Mouse (Mus musculus) stomach, embryonic 16.5 days (tissue): ENCODE data around the gene Ncln. TPM values are rescaled to one million over a fixed set of nuclear protein-coding genes. Genes with fewer than 3 reads are reported as not detected.

Experiments used
- ATAC-seq: fragments of 200-750 bp; cut with Nextera tagmentation; 2 replicates; pipeline ENCODE4 v1.8.0; 2017; ENCODE audit warnings: moderate number of reproducible peaks, moderate TSS enrichment; ENCODE audit not compliant: insufficient read depth, low FRiP score
- H3K27ac ChIP-seq: fragments of 300-500 bp; sonication (generic); 2 replicates; pipeline ENCODE4 v1.5.1; 2014; ENCODE audit warnings: low read length
- H3K27me3 ChIP-seq: fragments of 300-500 bp; sonication (generic); 2 replicates; pipeline ENCODE4 v1.6.1; 2014; ENCODE audit warnings: low read length, control low read depth, mixed read lengths; ENCODE audit not compliant: control insufficient read depth, insufficient read depth
- H3K36me3 ChIP-seq: fragments of 300-500 bp; sonication (generic); 2 replicates; pipeline ENCODE4 v1.6.1; 2014; ENCODE audit warnings: low read length; ENCODE audit not compliant: control insufficient read depth, insufficient read depth
- H3K4me1 ChIP-seq: fragments of 300-500 bp; sonication (generic); 2 replicates; pipeline ENCODE4 v1.6.1; 2014; ENCODE audit warnings: low read length, control low read depth, mixed read lengths; ENCODE audit not compliant: control insufficient read depth, insufficient read depth
- H3K4me2 ChIP-seq: fragments of 300-500 bp; sonication (generic); 2 replicates; pipeline ENCODE4 v1.6.1; 2014; ENCODE audit warnings: low read depth, low read length, mixed read lengths
- H3K4me3 ChIP-seq: fragments of 300-500 bp; sonication (generic); replicated peaks from 2 replicates; pipeline ENCODE4 v1.5.1; 2014; ENCODE audit warnings: mild to moderate bottlenecking, low read length
- H3K9ac ChIP-seq: fragments of 300-500 bp; sonication (generic); 2 replicates; pipeline ENCODE4 v1.6.1; 2014; ENCODE audit warnings: low read length
- H3K9me3 ChIP-seq: fragments of 300-500 bp; sonication (generic); replicated peaks from 2 replicates; pipeline ENCODE4 v1.6.1; 2016; ENCODE audit warnings: low read length, control low read depth; ENCODE audit not compliant: control insufficient read depth
- WGBS: fragments of 180-500 bp; shearing (Covaris S2); extraction: QIAGEN DNeasy Blood & Tissue Kit; methylation state at CpG from one replicate; pipeline ENCODE4 v1.1.7; 2014; 5-methylcytosine and 5-hydroxymethylcytosine counted together
- polyA plus RNA-seq: library from polyadenylated mRNA; unstranded; fragments of >200 nt; fragmentation: Nextera tagmentation; extraction: Ambion mirVana; gene quantifications from 2 replicates; pipeline ENCODE4 v1.2.1, GENCODE M21; 2015

Ncln gene
- polyA plus RNA-seq, 1 experiment from 2014 or later, result 88.4 TPM

DNA sequence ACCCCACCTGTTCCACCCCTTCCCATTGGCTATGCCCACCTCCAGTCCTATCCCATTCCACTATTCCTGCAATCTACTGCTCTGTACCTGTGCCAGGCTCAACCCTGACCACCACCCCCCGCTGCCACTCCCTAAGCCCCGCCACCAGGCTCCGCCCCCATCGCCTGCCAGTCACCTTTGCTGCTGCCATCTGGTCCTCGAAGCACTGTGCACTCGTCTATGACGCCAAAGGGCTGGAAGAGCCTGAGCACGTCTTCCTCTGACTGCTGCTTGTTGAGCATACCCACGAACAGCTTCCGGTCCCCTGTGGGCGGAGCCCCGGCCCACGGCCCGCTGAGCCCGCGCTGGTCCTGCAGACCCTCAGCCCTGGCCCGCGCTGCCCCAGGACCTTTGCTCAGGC lies 25.7 kb downstream of the Ncln start:
- 45% methylated on average over 18 of the region's 18 CpGs for WGBS
- ATAC-seq, result no peak
- Histone ChIP-seq H3K4me2 (no peak overlapping the region), H3K27me3 (peaks cover 36% of the 10 kb centered on the region), H3K4me1 (no peaks in the 10 kb centered on the region), H3K9me3 (peaks cover 4% of the 10 kb centered on the region; the same call in 1 of the 2 replicates), H3K36me3 (no peaks in the 10 kb centered on the region), H3K27ac (no peak overlapping the region), H3K9ac (no peak overlapping the region), H3K4me3 (no peak overlapping the region)

DNA sequence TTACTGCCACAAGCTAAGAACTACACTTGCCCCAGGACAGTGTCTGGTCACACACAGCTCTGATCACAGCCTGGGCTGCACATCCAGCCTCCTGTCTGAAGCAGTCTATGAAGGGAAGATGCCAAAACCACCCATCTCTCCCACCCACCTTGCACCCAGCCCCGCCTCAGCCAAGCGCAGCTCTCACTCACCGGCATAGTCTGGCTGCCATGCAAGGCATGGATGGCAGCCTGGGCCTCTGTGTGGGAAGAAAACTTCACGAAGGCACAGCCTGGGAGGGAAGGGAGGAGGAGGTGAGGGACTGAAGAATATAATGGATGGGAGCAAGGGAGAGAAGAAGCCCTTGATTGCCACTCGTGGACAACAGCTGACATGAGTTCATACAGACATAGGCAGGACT lies 26.9 kb downstream of the Ncln start:
- Histone ChIP-seq H3K36me3 (no peaks in the 10 kb centered on the region), H3K9me3 (no peaks in the 10 kb centered on the region), H3K4me3 (no peak overlapping the region), H3K4me1 (0 out of 2 replicates have a peak, but pooled peaks cover under 1% of the 10 kb centered on the region), H3K4me2 (no peak overlapping the region), H3K27ac (no peak overlapping the region), H3K9ac (no peak overlapping the region), H3K27me3 (peaks cover 32% of the 10 kb centered on the region)
- WGBS, result 82% methylated on average over 5 of the region's 5 CpGs
- ATAC-seq, result no peak

GRCm38 (mm10) chr10:81467670-81468235 lies 28.4 kb downstream of the Ncln start:
- H3K4me2 ChIP-seq, result no peak overlapping the region
- H3K27ac ChIP-seq, result no peak overlapping the region
- no peak overlapping the region for H3K4me3 ChIP-seq
- H3K4me1 ChIP-seq, result 0 out of 2 replicates have a peak, but pooled peaks cover 2% of the 10 kb centered on the region
- no peak for ATAC-seq
- no peaks in the 10 kb centered on the region for H3K36me3 ChIP-seq
- H3K9me3 ChIP-seq, result no peaks in the 10 kb centered on the region
- 83% methylated on average over 16 of the region's 16 CpGs for WGBS
- H3K9ac ChIP-seq, result no peak overlapping the region
- peaks cover 33% of the 10 kb centered on the region for H3K27me3 ChIP-seq

DNA sequence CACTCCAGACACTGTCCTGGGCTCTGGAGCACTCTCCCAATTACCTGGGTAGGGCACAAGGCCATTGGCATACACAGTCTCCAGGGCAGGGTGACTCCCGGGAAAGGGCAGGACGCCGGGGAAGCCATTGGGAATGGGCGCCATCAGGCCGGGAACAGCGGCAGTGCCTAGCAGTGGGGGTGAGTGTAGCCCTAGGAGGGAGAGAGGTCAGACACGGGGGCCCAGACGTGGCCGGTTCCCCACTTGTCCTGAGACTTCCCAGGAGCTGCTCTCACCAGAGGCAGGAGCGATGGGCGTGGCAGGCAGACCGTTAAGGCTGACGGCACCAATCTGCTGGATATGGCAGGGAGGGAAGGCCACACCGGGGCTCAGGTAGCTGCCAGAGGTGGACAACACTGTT lies 29.3 kb downstream of the Ncln start:
- Histone ChIP-seq H3K36me3 (no peaks in the 10 kb centered on the region), H3K27me3 (peaks cover 34% of the 10 kb centered on the region), H3K9me3 (no peaks in the 10 kb centered on the region), H3K4me1 (0 out of 2 replicates have a peak, but pooled peaks cover 4% of the 10 kb centered on the region), H3K4me3 (no peak overlapping the region), H3K9ac (no peak overlapping the region), H3K27ac (no peak overlapping the region), H3K4me2 (no peak overlapping the region)
- no peak for ATAC-seq
- WGBS, result 56% methylated on average over 14 of the region's 14 CpGs

GRCm38 (mm10) chr10:81466066-81466465 lies 30.1 kb downstream of the Ncln start:
- Histone ChIP-seq H3K9ac (no peak overlapping the region), H3K4me2 (no peak overlapping the region), H3K4me1 (0 out of 2 replicates have a peak, but pooled peaks cover 7% of the 10 kb centered on the region), H3K27me3 (peaks cover 38% of the 10 kb centered on the region), H3K9me3 (no peaks in the 10 kb centered on the region), H3K27ac (no peak overlapping the region), H3K36me3 (no peaks in the 10 kb centered on the region), H3K4me3 (no peak overlapping the region)
- WGBS, result 56% methylated on average over 2 of the region's 2 CpGs
- ATAC-seq, result no peak

DNA sequence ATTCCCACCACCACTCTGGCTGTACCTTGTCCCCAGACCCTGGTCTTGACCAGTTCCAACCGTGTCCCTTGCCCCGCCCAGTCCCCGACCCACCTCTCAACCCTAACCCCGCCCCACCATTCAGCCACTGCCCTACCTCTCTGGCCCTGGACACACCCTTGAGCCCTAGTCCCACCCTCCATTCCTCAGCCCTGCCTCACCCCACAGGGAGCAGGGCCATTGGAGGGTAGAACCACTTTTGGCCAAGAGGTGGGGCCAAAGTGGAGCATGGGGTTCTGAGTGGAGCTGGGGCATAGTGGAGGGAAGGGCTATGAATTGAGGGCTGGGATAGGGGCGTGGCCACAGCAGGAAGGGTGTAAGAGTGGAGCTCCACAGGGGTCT lies 30.9 kb downstream of the Ncln start:
- peaks cover 45% of the 10 kb centered on the region for H3K27me3 ChIP-seq
- H3K4me2 ChIP-seq, result peak overlapping the region; percentile 44
- no peak overlapping the region for H3K9ac ChIP-seq
- no peak overlapping the region; the same call in 1 of the 2 replicates for H3K4me3 ChIP-seq
- peak; percentile 68; the same call in 1 of the 2 replicates for ATAC-seq
- WGBS, result 9% methylated on average over 5 of the region's 5 CpGs
- H3K27ac ChIP-seq, result peak overlapping the region; percentile 25; the same call in 1 of the 2 replicates
- H3K36me3 ChIP-seq, result no peaks in the 10 kb centered on the region
- no peaks in the 10 kb centered on the region for H3K9me3 ChIP-seq
- H3K4me1 ChIP-seq, result 0 out of 2 replicates have a peak, but pooled peaks cover 7% of the 10 kb centered on the region

GRCm38 (mm10) chr10:81464405-81465264 lies 31.6 kb downstream of the Ncln start:
- 3% methylated on average over 33 of the region's 33 CpGs for WGBS
- peak overlapping the region; percentile 44 for H3K4me2 ChIP-seq
- H3K9me3 ChIP-seq, result no peaks in the 10 kb centered on the region
- no peaks in the 10 kb centered on the region for H3K36me3 ChIP-seq
- 0 out of 2 replicates have a peak, but pooled peaks cover 7% of the 10 kb centered on the region for H3K4me1 ChIP-seq
- peak overlapping the region; percentile 25; the same call in 1 of the 2 replicates for H3K27ac ChIP-seq
- peak; percentile 87 for ATAC-seq
- peak overlapping the region; percentile 31 for H3K4me3 ChIP-seq
- H3K9ac ChIP-seq, result 0 out of 2 replicates have a peak overlapping the region, but pooled peaks have one; percentile 25
- H3K27me3 ChIP-seq, result peaks cover 51% of the 10 kb centered on the region

DNA sequence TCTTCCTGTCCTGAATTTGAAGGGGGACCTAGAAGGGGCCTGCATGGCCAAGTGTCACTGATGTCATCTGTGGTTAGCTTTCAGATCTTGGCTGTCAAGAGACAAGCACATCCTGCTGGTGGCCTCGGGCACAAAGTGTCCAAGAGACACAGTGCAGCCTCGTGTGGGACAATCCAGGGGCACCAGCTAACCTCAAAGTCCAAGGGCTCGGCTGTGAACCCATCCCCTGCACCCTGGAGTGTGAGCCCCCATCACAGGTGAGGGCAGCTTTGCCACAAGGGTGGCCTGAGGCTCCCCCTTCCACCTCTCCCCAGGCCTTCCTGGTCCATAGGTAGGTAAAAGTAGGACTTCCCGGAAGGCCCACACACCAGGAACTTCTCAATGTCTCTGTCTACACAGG lies 32.7 kb downstream of the Ncln start:
- no peak overlapping the region for H3K4me2 ChIP-seq
- peaks cover 60% of the 10 kb centered on the region for H3K27me3 ChIP-seq
- ATAC-seq, result no peak

DNA sequence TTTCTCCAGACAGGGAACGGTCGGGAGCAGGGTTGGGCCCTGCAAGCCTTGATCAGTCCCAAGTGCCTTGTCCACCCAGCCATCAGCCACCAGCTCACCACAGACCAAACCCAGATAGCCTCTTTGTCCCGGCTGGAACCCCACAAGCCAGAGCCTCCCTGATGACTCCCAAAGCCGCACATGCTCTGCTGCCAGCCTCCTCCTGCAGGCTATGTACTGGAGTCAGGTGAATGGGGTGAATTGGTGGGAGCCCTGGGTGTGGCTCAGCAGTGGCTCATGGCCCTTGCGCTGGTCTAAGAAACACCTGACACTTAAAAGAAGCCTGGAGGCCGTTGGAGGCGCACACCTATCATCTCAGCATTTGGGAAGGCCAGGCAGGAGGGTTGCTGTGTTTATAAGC lies 33.3 kb downstream of the Ncln start:
- Histone ChIP-seq H3K4me2 (no peak overlapping the region), H3K9me3 (no peaks in the 10 kb centered on the region), H3K4me1 (0 out of 2 replicates have a peak, but pooled peaks cover 7% of the 10 kb centered on the region), H3K36me3 (no peaks in the 10 kb centered on the region), H3K27ac (no peak overlapping the region), H3K4me3 (no peak overlapping the region), H3K9ac (no peak overlapping the region), H3K27me3 (peaks cover 60% of the 10 kb centered on the region)
- 75% methylated on average over 7 of the region's 7 CpGs for WGBS
- ATAC-seq, result no peak

More for the DNA sequence above, 32.7 kb downstream of the Ncln start:
- WGBS, result 66% methylated on average over 4 of the region's 4 CpGs
- Histone ChIP-seq H3K9ac (no peak overlapping the region), H3K27ac (no peak overlapping the region), H3K36me3 (no peaks in the 10 kb centered on the region), H3K9me3 (no peaks in the 10 kb centered on the region), H3K4me1 (0 out of 2 replicates have a peak, but pooled peaks cover 7% of the 10 kb centered on the region), H3K4me3 (no peak overlapping the region)
